Mouse (Mus musculus): ENCODE results near the gene Map3k5.

Map3k5 gene

GRCm38 (mm10) chr10:19935821-19936367 lies 1.6 kb downstream of the Map3k5 start:
- DNase-seq (ENCODE audit: low spot score in 2 of 2), result no peak

DNA sequence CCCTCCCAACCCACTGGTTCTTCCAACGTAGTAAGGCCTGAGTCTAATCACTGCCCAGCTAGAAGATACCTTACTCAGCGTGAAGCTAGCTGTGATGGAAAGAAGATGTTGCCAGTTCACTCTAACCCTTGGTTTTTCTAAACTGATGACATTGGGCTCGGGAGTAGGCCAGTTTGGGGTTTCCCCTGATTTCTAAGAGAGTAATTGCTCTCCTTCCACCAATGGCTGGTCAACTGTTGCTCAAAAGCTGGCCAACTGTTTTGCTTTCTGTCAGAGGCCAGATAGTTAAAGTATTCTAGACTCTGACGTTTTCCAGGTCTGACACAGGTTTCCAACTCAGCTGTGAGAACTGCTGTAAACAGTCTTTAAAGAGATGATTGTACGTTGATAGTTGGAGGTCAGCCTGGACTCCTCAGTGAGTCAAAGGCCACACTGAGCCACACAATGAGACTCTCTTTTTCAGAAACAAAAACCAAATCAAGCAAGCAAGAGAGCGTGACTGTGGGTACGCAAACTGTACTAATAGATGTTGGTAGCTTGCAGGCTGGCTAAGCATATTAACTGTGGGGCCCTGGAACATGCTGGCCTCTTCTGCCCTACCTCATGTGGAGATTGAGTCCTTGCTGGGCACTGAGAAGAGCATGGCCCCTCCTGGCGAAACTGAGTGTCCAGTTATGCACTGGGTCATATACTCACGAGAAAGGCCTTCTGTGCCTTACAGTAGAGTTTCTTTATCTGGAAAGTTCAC lies 2.9 kb downstream of the Map3k5 start:
- DNase-seq (ENCODE audit: low spot score in 2 of 2), result no peak

DNA sequence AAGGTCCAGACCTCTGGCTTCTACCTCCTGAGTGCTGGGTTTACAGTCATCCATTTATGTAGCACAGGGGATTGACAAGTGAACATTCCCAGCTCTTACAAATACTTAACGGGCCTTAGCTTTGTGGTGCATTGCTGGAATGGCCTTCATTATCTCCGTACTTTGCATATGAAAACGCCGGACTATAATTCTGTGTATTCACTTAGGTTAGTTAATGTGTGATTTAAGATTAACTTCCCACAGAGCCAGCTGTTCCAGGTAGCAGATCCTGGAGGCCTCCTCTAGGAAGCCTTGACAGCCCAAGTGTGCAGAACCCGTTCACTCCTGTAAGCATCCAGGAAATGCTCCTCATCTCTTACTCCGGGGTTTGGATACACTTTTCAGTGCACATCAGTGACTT lies 4.5 kb downstream of the Map3k5 start:
- DNase-seq (ENCODE audit: low spot score in 2 of 2), result no peak

GRCm38 (mm10) chr10:19939282-19939705 lies 5.0 kb downstream of the Map3k5 start:
- no peak for DNase-seq (ENCODE audit: low spot score in 2 of 2)

GRCm38 (mm10) chr10:19940127-19940526 lies 5.9 kb downstream of the Map3k5 start:
- no peak for DNase-seq (ENCODE audit: low spot score in 2 of 2)

DNA sequence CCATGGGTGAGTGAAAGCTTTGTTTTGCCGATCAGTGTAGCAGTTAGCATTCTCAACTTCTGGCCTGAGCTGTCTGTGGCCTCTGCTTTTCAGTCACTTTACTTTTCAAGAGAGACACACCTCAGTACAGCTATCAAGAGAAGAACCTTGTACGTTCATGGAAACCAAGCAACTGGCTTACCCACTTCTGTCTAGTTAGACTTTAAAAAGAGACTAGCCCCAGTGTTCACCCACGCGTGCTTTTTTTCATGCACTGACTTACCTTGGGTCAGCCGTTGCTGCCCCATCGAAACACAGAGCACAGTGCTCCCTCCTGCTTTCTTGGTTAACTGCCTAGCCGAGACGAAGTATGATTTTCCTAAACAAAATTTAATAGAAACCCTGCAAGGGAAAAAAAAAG lies 6.4 kb downstream of the Map3k5 start:
- DNase-seq (ENCODE audit: low spot score in 2 of 2), result no peak

GRCm38 (mm10) chr10:19941063-19941462 lies 6.8 kb downstream of the Map3k5 start:
- no peak for DNase-seq (ENCODE audit: low spot score in 2 of 2)

DNA sequence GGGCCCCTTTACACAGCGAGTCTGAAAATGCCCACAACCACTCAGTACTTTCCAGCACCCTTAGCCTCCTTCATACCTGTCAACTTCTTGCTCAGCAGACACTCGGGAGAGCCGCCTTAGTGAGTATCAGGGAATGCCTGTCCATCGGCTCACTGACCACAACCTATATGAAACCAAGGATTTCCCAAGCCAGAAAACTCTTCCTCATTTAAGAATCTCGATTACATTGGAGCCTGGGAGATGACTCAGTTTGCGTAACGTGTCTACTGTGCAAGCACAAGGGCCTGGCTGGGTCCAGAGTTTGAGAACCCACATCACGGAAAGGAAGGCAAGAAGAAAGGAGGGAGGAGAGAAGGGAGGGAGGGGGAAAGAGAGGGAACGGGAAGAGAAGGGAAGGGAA lies 7.6 kb downstream of the Map3k5 start:
- no peak for DNase-seq (ENCODE audit: low spot score in 2 of 2)

GRCm38 (mm10) chr10:19942621-19943020 lies 8.3 kb downstream of the Map3k5 start:
- no peak for DNase-seq (ENCODE audit: low spot score in 2 of 2)

DNA sequence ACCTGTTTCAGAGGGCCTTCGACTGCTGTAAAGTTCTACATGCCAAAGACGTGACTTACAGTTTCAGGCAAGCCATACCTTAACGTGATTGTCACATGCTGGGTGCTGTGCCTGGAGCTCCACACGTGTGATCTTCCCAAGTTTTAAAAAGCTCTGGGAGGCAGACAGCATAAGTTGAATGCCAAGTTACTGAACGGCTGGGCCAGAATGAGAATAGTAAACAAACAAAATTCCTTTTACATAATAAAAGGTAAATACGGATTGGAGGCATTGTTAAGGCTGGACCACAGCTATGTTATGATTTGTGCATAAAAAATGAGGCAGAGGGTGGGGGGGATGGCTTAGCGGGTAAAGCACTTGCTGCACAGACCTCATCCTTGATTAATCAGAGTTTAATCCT lies 11.4 kb downstream of the Map3k5 start:
- no peak for DNase-seq (ENCODE audit: low spot score in 2 of 2)

GRCm38 (mm10) chr10:19946644-19947043 lies 12.4 kb downstream of the Map3k5 start:
- no peak for DNase-seq (ENCODE audit: low spot score in 2 of 2)

GRCm38 (mm10) chr10:19947441-19947840 lies 13.2 kb downstream of the Map3k5 start:
- no peak for DNase-seq (ENCODE audit: low spot score in 2 of 2)

DNA sequence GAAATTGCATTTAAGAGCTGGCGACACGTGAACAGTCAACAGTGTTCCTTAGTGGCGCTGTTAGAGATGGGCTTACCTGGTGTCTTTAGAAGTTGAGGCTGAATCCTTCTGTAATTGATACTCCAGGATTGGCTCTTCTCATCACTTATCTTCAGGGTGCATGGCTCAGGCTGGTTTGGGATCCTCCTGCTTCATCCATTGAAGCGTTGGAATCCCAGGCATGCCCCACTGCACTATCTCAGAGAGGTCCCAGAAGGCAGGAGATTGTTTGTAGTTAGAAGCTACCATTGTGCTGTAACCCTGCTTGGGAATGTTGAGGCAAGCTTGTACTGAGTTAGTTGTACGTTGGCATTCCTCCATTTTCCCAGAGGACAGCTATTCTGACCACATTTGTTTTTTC lies 13.6 kb downstream of the Map3k5 start:
- no peak for DNase-seq (ENCODE audit: low spot score in 2 of 2)

GRCm38 (mm10) chr10:19948381-19948780 lies 14.1 kb downstream of the Map3k5 start:
- DNase-seq (ENCODE audit: low spot score in 2 of 2), result no peak

GRCm38 (mm10) chr10:19949106-19949505 lies 14.8 kb downstream of the Map3k5 start:
- DNase-seq (ENCODE audit: low spot score in 2 of 2), result no peak

DNA sequence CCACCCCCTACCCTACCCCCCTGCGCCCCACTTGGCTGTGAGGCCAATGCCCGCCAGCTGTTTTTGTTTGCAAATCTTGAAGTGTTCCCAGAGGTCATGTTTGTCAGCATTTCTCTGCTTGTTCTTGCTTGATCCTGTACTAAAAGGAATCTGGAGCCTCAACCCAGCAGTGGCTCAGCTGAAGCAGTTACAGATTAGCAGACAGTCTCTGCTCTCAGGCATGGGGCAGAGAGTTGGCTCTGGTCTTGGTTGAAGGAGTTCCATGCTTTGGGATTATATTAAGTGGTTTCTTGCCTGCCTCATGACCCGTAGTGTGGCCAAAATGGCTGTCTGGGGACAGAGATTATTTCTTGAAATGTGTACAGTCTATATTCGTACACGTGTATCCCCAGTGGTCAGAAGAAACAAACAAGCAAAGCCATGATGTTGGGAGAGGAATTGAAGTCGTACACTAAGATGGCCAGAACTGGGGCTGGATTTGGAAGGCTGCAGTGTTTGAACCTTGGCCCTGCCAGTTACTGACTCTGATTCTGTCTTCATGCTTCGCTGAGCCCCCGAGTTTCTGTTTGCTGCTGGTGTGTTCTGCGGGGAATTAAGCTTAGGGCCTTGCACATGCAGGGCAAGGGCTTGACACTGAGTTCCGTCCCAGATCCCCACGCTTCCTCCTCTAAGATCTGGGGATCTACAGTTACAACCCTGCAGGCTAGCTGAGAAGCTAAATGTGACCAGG lies 18.9 kb downstream of the Map3k5 start:
- peak in 1 of 2 experiments; percentile 56 for DNase-seq (ENCODE audit: low spot score in 2 of 2)

DNA sequence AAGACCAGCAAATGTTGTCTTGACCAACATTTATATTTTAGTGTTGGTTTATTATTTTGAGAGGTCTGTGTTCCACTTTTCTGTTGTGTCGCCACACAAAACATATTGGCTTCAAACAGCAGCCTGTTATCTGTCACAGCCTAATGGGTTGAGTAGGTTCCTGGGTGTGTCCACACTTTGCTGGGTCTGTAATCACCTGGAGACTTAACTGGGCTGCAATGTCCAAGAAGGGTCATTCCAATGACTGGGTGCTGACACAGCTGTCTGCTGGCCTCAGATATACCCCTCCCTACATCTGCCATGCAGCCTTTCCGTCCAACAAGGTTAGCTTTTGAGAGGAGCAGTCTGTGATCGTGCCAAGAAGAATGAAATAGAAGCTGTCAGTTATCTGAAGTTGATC lies 20.3 kb downstream of the Map3k5 start:
- DNase-seq (ENCODE audit: low spot score in 2 of 2), result no peak

DNA sequence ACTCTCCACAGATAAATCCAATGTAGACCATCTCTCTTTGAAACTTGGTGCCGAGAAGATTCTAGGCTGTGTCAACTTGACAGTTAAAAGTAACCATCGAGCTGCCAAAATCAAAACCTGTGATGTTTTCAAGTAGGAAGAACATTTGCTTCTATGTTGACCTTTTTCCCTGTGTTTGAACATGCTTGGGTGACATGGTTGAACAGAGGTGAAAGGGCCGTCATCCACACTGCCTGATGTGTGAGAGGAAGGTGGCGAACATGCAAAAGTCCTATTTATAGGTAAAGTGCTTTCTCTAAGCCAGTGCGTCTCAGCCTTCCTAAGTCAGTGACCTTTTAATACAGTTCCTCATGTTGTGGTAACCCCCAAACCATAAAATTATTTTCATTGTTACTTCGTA lies 21.5 kb downstream of the Map3k5 start:
- no peak for DNase-seq (ENCODE audit: low spot score in 2 of 2)

GRCm38 (mm10) chr10:19956745-19957144 lies 22.5 kb downstream of the Map3k5 start:
- DNase-seq (ENCODE audit: low spot score in 2 of 2), result peak in 1 of 2 experiments; percentile 70

DNA sequence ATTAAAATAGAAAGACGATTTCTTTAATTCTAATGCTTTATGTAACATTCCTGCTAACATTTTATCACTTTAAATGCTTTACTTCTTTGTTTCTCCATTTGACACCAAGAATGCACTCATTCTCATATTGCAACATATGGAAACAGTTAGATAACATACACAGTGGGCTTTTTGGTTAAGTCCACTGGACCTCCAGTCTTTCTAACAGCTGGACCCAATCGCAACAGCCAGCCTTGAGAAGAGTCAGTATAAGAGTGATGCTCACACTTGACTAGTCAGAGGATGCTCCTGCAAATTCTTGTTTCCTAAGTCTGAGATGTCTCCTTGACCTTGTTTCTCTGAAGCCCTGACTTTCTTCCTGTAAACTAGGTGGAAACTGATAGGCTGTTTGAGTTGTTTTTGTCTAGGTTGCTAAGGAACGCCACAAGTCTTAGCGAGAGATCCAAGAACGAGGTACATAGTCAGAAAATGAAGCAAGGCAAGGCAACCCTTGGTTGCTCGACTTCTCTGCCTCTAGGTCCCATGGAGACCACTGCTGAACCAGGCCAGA lies 26.6 kb downstream of the Map3k5 start:
- DNase-seq (ENCODE audit: low spot score in 2 of 2), result no peak

GRCm38 (mm10) chr10:19962746-19963145 lies 28.5 kb downstream of the Map3k5 start:
- no peak for DNase-seq (ENCODE audit: low spot score in 2 of 2)

GRCm38 (mm10) chr10:19963206-19963605 lies 28.9 kb downstream of the Map3k5 start:
- no peak for DNase-seq (ENCODE audit: low spot score in 2 of 2)

DNA sequence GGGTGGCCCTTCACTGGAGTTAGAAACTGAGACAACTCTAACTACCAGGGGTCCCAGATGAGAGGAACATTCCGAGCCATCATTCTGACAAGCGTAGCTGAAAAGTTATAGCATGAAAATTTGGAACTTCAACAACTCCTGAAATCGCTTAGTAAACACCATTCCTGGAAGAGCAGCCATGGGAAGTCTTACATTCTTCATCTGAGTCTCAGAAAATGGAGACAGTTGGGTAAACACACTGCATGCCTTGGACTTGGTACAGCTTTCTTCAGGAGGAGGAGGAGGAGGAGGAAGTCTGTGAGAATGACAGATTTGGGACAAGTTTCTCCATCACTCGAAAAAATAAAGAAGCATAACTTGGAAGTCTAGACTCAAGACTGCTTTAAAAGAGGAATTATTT lies 29.8 kb downstream of the Map3k5 start:
- no peak for DNase-seq (ENCODE audit: low spot score in 2 of 2)
